Mouse (Mus musculus) thymus, adult 2 months (tissue): ENCODE data around the gene Cse1l.

ENCODE experiments used
- CTCF ChIP-seq: fragments of 200-500 bp; IDR thresholded peaks from 2 replicates; pipeline ENCODE4 v1.5.1; 2012; ENCODE audit warnings: mild to moderate bottlenecking, control low read depth, low read length, moderate library complexity, borderline replicate concordance; ENCODE audit not compliant: control insufficient read depth, poor library complexity, insufficient read depth; ENCODE audit errors: extremely low read depth
- POLR2A ChIP-seq: fragments of 200-500 bp; IDR thresholded peaks from 2 replicates; pipeline ENCODE4 v1.6.1; 2012; ENCODE audit warnings: mild to moderate bottlenecking, low read length, control low read depth, moderate library complexity; ENCODE audit not compliant: control insufficient read depth, poor library complexity, insufficient read depth; ENCODE audit errors: extremely low read depth

DNA sequence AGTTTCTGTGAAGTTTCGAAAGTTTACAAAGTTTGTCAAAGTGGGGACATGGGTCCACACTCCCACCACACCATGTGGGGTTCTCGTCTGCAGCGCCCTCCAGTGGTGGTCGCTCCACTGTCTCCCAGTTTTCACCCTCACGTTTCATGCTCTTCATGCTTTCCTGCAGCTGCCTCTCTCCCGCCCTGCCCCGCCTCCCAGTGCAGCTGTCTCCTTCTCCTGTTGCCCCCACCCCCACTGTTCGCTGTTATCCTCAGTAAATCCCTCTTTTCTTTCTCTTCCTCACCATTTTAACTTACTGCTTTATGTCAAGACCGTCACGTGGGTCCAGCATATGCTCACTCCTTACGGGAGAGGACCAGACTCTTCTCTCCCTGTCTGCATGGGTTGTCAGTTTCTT lies 18.0 kb upstream of the Cse1l start:
- TF ChIP-seq CTCF (peak; percentile 59; the same call in 1 of the 2 replicates), POLR2A (no peak)
